Mouse (Mus musculus) fibroblast of lung, adult 2 months (primary cell): ENCODE measurements around the gene Efcab9.
A peak's percentile ranks its signal among the peaks of the same experiment; 100 is the strongest.

ENCODE experiments used
- DNase-seq: peaks from one replicate; pipeline ENCODE4 v3.0.0-alpha.2; 2011; ENCODE audit warnings: low read depth

Efcab9 gene

GRCm38 (mm10) chr11:32556333-32556990, 24.6 kb upstream of the Efcab9 start:
- no peak for DNase-seq

GRCm38 (mm10) chr11:32555103-32555689, 23.3 kb upstream of the Efcab9 start:
- DNase-seq = no peak

- DNase-seq = no peak
Observed at GRCm38 (mm10) chr11:32554141-32555091, 22.5 kb upstream of the Efcab9 start.

- no peak for DNase-seq
Observed at GRCm38 (mm10) chr11:32553311-32554140, 21.6 kb upstream of the Efcab9 start.

GRCm38 (mm10) chr11:32552401-32553090, 20.7 kb upstream of the Efcab9 start:
- DNase-seq = peak; percentile 98

GRCm38 (mm10) chr11:32551579-32552297, 19.9 kb upstream of the Efcab9 start:
- DNase-seq = no peak

GRCm38 (mm10) chr11:32551056-32551455, 19.2 kb upstream of the Efcab9 start:
- no peak for DNase-seq

- no peak for DNase-seq
Observed at GRCm38 (mm10) chr11:32550102-32550501, 18.2 kb upstream of the Efcab9 start.

- DNase-seq = no peak
Observed at GRCm38 (mm10) chr11:32549236-32549635, 17.4 kb upstream of the Efcab9 start.

- DNase-seq = no peak
Observed at GRCm38 (mm10) chr11:32548240-32548639, 16.4 kb upstream of the Efcab9 start.

- no peak for DNase-seq
Observed at GRCm38 (mm10) chr11:32547391-32547947, 15.6 kb upstream of the Efcab9 start.

GRCm38 (mm10) chr11:32546483-32546882, 14.6 kb upstream of the Efcab9 start:
- no peak for DNase-seq

GRCm38 (mm10) chr11:32545605-32546004, 13.7 kb upstream of the Efcab9 start:
- no peak for DNase-seq

- no peak for DNase-seq
Observed at GRCm38 (mm10) chr11:32544497-32544896, 12.6 kb upstream of the Efcab9 start.

- DNase-seq = no peak
Observed at GRCm38 (mm10) chr11:32544041-32544440, 12.2 kb upstream of the Efcab9 start.

- DNase-seq = no peak
Observed at GRCm38 (mm10) chr11:32542687-32543411, 11.0 kb upstream of the Efcab9 start.

GRCm38 (mm10) chr11:32542181-32542580, 10.3 kb upstream of the Efcab9 start:
- no peak for DNase-seq

- DNase-seq = no peak
Observed at GRCm38 (mm10) chr11:32540463-32540862, 8.6 kb upstream of the Efcab9 start.

GRCm38 (mm10) chr11:32539717-32540116, 7.8 kb upstream of the Efcab9 start:
- DNase-seq = no peak

GRCm38 (mm10) chr11:32538846-32539245, 7.0 kb upstream of the Efcab9 start:
- DNase-seq = no peak
